Mouse (Mus musculus): ENCODE data around the gene Gm45785.

- no peak for TF ChIP-seq CTCF (IDR thresholded peaks at IDR 0.05 in 2 of 3, conservative IDR thresholded peaks at IDR 0.05 in 1 of 3; ENCODE audit: control insufficient read depth in 1 of 3, insufficient read depth in 1 of 3, low read depth in 2 of 3, low read length in 3 of 3, poor library complexity in 1 of 3, severe bottlenecking in 1 of 3)
- TF ChIP-seq POLR2A (IDR thresholded peaks at IDR 0.05; ENCODE audit: control insufficient read depth in 1 of 2, insufficient read depth in 1 of 2, low read depth in 1 of 2, low read length in 2 of 2, poor library complexity in 1 of 2): no peak
- no peak for TF ChIP-seq EP300 (IDR thresholded peaks at IDR 0.05; ENCODE audit: low read depth in 1 of 2, low read length in 2 of 2)
- no peak for TF ChIP-seq MYB (IDR thresholded peaks at IDR 0.05; ENCODE audit: low read depth, low read length)
- no peak for TF ChIP-seq MAFK (IDR thresholded peaks at IDR 0.05; ENCODE audit: borderline replicate concordance, low read depth, low read length)
- TF ChIP-seq CHD2 (IDR thresholded peaks at IDR 0.05; ENCODE audit: low read length): no peak
- no peak for TF ChIP-seq SIN3A (IDR thresholded peaks at IDR 0.05; ENCODE audit: low read length)
- TF ChIP-seq UBTF (IDR thresholded peaks at IDR 0.05; ENCODE audit: borderline replicate concordance, insufficient read depth, low read depth, low read length): no peak
- no peak for TF ChIP-seq ZMIZ1 (IDR thresholded peaks at IDR 0.05; ENCODE audit: low read depth, low read length)
- no peak for TF ChIP-seq MAX (IDR thresholded peaks at IDR 0.05; ENCODE audit: low read length)
- TF ChIP-seq GATA1 (IDR thresholded peaks at IDR 0.05; ENCODE audit: low read depth, low read length): no peak
- TF ChIP-seq ETS1 (IDR thresholded peaks at IDR 0.05; ENCODE audit: low read depth, low read length): no peak
- no peak for TF ChIP-seq MYC (IDR thresholded peaks at IDR 0.05; ENCODE audit: low read depth, low read length)
- TF ChIP-seq HCFC1 (IDR thresholded peaks at IDR 0.05; ENCODE audit: low read depth, low read length): no peak
Observed at GRCm38 (mm10) chr7:140780548-140780947, 75.6 kb downstream of the Gm45785 start.

Data from MEL (cell line).